ENCODE assay signal across 8 mouse cellular contexts in the genomic region with DNA sequence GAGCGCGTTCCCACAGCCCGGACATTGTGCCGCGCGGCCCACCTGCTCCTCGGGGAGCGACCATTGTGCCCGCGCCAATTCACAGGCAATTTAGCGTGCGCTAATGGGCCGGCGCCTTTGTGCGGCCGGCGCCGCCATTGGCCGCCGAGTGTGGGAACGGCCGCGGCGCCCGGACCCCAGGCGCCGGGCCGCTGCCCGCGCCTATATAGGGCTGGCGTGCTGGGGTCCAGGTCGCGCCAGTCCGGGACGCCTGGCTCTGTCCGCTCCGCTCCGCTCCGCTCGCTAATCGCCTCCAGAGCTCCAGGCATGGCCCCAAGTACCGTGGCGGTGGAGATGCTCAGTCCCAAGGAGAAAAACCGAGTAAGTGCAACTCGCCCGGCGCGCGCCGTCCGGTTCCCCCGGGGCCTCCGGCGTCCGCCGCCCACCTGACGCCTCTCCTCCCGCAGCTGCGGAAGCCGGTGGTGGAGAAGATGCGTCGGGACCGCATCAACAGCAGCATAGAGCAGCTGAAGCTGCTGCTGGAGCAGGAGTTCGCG. TPM values are rescaled to one million over a fixed set of nuclear protein-coding genes. Genes with fewer than 3 reads are reported as not detected.
DNase-seq lines count a peak whose midpoint lies in the region; ATAC-seq and TF ChIP-seq lines count a peak whose summit lies in the region.

A gene (plus strand): TSS at position 234 of the 536 bp plus-strand sequence.

- DNase-seq in cerebellum, adult 11 months: peak; percentile 47
- no peak for DNase-seq in cerebellum, adult 9-11 months
- peak in 1 of 2 experiments; percentile 31 for DNase-seq in spleen, adult 2 months (ENCODE audit: low read depth in 1 of 2, low spot score in 2 of 2)
- DNase-seq in spleen, postnatal 14 days (ENCODE audit: low spot score in 2 of 2): no peak
- DNase-seq in retina, postnatal 1 day: peak; percentile 98

- no peaks in the 10 kb centered on the region for H3K9me3 ChIP-seq in hindbrain, embryonic 12.5 days (replicated peaks)
- no peaks in the 10 kb centered on the region for H3K9me3 ChIP-seq in limb, embryonic 12.5 days

- H3K4me3 ChIP-seq in spleen, adult 2 months (ENCODE audit: extremely low read depth, insufficient read depth, insufficient read length): peak within 1 kb of the TSS; percentile 73
- H3K4me3 ChIP-seq in hindbrain, embryonic 12.5 days: peak within 1 kb of the TSS; percentile 79
- H3K4me3 ChIP-seq in limb, embryonic 12.5 days (replicated peaks): peak within 1 kb of the TSS; percentile 46

- H3K4me2 ChIP-seq in hindbrain, embryonic 12.5 days (replicated peaks): peak within 1 kb of the TSS; percentile 85
- H3K4me2 ChIP-seq in limb, embryonic 12.5 days: peak within 1 kb of the TSS; percentile 89

- peak within 1 kb of the TSS; percentile 90 for H3K27ac ChIP-seq in spleen, adult 2 months (ENCODE audit: insufficient read depth, low read length)
- H3K27ac ChIP-seq in hindbrain, embryonic 12.5 days: peak within 1 kb of the TSS; percentile 97
- no peak within 1 kb of the TSS for H3K27ac ChIP-seq in limb, embryonic 12.5 days

- H3K9ac ChIP-seq in hindbrain, embryonic 12.5 days: peak within 1 kb of the TSS; percentile 92
- H3K9ac ChIP-seq in limb, embryonic 12.5 days (replicated peaks): peak within 1 kb of the TSS; percentile 53

- peaks cover 2% of the 10 kb centered on the region; the same call in 1 of the 2 replicates for H3K27me3 ChIP-seq in spleen, adult 2 months (ENCODE audit: control insufficient read depth, insufficient read depth, low read length)
- H3K27me3 ChIP-seq in hindbrain, embryonic 12.5 days: peaks cover 58% of the 10 kb centered on the region
- peaks cover 78% of the 10 kb centered on the region for H3K27me3 ChIP-seq in limb, embryonic 12.5 days

- peak; percentile 71 for ATAC-seq in hindbrain, embryonic 12.5 days (ENCODE audit: low FRiP score)
- no peak for ATAC-seq in limb, embryonic 12.5 days (ENCODE audit: insufficient number of reproducible peaks, insufficient read depth, low FRiP score, low TSS enrichment, low read depth)
- no peak for ATAC-seq in erythroblast, adult 5-6 weeks (replicated peaks; ENCODE audit: low FRiP score, poor library complexity, severe bottlenecking)

- peaks cover 27% of the 10 kb centered on the region; the same call in 1 of the 2 replicates for H3K4me1 ChIP-seq in spleen, adult 2 months (ENCODE audit: control insufficient read depth, insufficient read depth, insufficient read length)
- peaks cover 83% of the 10 kb centered on the region for H3K4me1 ChIP-seq in hindbrain, embryonic 12.5 days
- H3K4me1 ChIP-seq in limb, embryonic 12.5 days (replicated peaks): peaks cover 76% of the 10 kb centered on the region

- H3K36me3 ChIP-seq in spleen, adult 2 months (ENCODE audit: control insufficient read depth, insufficient read depth, low read length): no peaks in the 10 kb centered on the region
- H3K36me3 ChIP-seq in hindbrain, embryonic 12.5 days: no peaks in the 10 kb centered on the region
- H3K36me3 ChIP-seq in limb, embryonic 12.5 days: 0 out of 2 replicates have a peak, but pooled peaks cover under 1% of the 10 kb centered on the region

- under 1% methylated on average over 65 of the region's 65 CpGs for WGBS in spleen, adult 2 months
- under 1% methylated on average over 60 of the region's 65 CpGs for WGBS in hindbrain, embryonic 12.5 days
- under 1% methylated on average over 65 of the region's 65 CpGs for WGBS in limb, embryonic 12.5 days

- no peak for TF ChIP-seq CTCF in spleen, adult 2 months (IDR thresholded peaks at IDR 0.05; ENCODE audit: extremely low read depth, insufficient read depth, insufficient read length, insufficient replicate concordance)

- TF ChIP-seq POLR2A in spleen, adult 2 months (IDR thresholded peaks at IDR 0.05; ENCODE audit: low read depth, low read length): no peak

RNA-seq across cellular contexts. Expression of the gene that starts here (rescaled TPM):
- 5.4 and 10.5 TPM in 2 replicates for polyA plus RNA-seq in spleen, adult 2 months (2012; rRNA removed)
- polyA plus RNA-seq in hindbrain, embryonic 12.5 days (2016; fragmentation: Nextera tagmentation; extraction: Ambion mirVana): 293 and 329 TPM in 2 replicates
- 0.54 and 1.1 TPM in 2 replicates for polyA plus RNA-seq in limb, embryonic 12.5 days (2016; fragmentation: Nextera tagmentation; extraction: Ambion mirVana)
- total RNA-seq in erythroblast, adult 5-6 weeks (2015; ENCODE audit: low replicate concordance): not detected in 2 replicates
- not detected in 2 replicates for total RNA-seq in erythroblast, adult 5-6 weeks (2017; ENCODE audit: low replicate concordance)

Comparison
In these comparisons a context has a peak if more than half of its experiments do, and no peak if none do; other contexts are left out.
1. RNA of the gene that starts here (polyA plus RNA-seq): 293 to 329 TPM in hindbrain, embryonic 12.5 days; 5.4 to 10.5 TPM in spleen, adult 2 months and 0.54 to 1.1 TPM in limb, embryonic 12.5 days; every median in the first group is over 10 times any median in the second.
2. DNase-seq: peak in cerebellum, adult 11 months (single experiment) and retina, postnatal 1 day (single experiment); none in cerebellum, adult 9-11 months (single experiment) and spleen, postnatal 14 days (0 of 2).
3. Peak in every context shown above with its lines, with median percentiles within 50 percentile points of each other: H3K4me3 ChIP-seq.